Mouse (Mus musculus) layer of hippocampus, adult 6 months (tissue): Measurements from ENCODE around the gene Gm10065. TPM values are rescaled to one million over a fixed set of nuclear protein-coding genes. Genes with fewer than 3 reads are reported as not detected.

Experiments
- long read RNA-seq, 2 experiments: library from polyadenylated mRNA; unstranded; transcript quantifications; one replicate each; pipeline ENCODE4 v2.0.0; 2019 to 2020
- microRNA-seq: library from miRNA; unstranded; fragments of <30 nt; microRNA quantifications from one replicate; pipeline ENCODE4 v1.2.0, GENCODE M21; 2020
- polyA plus RNA-seq: library from polyadenylated mRNA; unstranded; fragments of <200 nt; fragmentation: Nextera tagmentation; gene quantifications from 2 replicates; pipeline ENCODE4 v1.2.3, GENCODE M21; 2021

The Gm10065 gene
- 1.8 TPM in 1 of 2 replicates, not detected in the other for polyA plus RNA-seq
- long read RNA-seq, experiment 1, result 0 reads
- long read RNA-seq, experiment 2, result 0 reads

DNA sequence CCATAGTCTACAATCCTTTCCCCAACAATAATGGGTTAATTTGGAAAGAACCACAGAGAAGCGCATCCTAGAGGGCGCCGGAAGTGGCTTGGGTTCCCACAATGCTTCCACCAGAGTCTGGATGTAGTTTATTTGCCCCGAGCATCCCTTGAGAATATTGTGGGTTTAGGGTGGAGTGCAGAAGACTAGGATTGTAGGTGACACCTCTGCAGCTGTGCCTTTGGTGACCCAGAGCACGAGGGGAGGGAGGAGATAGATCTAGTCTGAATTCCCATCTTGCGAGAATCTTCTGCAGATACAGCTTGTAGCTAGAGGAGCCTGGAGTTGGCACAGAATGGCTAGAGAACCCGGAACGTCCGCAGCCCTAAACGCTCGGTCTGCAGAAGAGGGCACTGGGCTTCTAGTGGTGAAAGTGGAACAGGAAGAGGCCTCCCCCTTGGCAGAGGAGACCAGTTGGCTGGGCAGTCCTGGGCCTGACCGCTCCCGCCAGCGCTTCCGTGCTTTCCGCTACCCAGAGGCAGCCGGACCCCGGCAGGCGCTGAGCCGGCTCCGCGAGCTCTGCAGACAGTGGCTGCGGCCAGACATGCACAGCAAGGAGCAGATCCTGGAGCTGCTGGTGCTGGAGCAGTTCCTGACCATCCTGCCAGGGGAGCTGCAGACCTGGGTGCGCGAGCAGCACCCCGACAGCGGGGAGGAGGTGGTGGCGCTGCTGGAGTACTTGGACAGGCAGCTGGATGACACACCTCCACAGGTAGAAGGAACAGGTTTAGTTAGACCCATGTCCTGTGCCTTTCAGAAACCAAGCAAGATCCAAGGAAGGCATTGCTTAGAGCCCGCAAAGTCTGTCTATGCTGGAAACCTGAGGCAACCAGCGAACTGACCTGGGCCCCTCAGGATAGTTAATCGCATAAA lies at the start of gene Gm10065, which contains the start of gene Zkscan4:
Gene Gm10065 (minus strand): TSS at position 683 of the 912 bp plus-strand sequence.
Gene Zkscan4 (plus strand): TSS at position 149 of the 912 bp plus-strand sequence.

GRCm38 (mm10) chr13:21501182-21501581 lies 21.9 kb upstream of the Gm10065 start, which contains the start of gene Gm11273:
Gene Gm11273 (minus strand): TSS chr13:21501418.

DNA sequence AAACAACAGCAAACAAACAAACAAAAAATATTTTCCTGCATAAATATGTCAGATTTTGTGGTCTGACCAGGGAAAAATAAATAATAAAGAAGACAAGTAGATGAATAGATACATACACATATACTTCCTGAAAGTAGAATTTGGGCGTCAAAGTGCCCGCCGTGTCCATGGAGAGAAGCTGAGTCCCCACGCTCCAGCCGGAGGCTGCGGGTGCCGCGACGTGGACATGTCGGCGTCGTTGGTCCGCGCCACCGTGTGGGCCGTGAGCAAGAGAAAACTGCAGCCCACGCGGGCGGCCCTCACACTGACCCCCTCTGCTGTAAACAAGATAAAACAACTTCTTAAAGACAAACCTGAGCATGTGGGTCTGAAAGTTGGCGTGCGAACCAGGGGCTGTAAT lies 15.8 kb upstream of the Gm10065 start, which contains the start of gene AK157302:
Gene AK157302 (plus strand): TSS at position 144 of the 400 bp plus-strand sequence.

GRCm38 (mm10) chr13:21468061-21469019 lies 10.9 kb downstream of the Gm10065 start, which contains the start of gene Nkapl:
Gene Nkapl (minus strand): TSS chr13:21468509.

DNA sequence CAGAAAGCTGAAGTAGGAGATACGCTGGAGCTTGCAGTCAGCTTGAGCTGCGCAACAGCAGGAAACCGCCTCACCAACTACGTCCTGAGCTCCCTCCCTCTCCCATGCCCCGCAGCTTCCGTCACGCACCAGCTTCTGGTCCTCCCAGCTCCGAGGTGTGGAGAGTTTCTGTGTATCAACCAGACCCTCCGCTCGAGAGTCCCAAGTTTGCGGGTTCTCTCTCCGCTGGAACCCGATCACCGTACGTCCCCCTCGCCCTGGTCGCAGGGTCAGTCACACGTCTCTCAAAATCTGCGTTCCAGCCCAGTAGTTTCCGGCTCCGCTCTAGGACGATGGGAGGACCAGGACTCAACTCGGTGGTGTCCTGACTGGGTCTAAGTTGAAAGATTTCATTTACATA lies 25.8 kb downstream of the Gm10065 start, which contains the start of gene Zscan26:
Gene Zscan26 (minus strand): TSS at position 282 of the 400 bp plus-strand sequence.

GRCm38 (mm10) chr13:21440503-21441206 lies 38.6 kb downstream of the Gm10065 start, which contains the start of gene Pgbd1:
Gene Pgbd1 (minus strand): TSS chr13:21441058.

Small RNA genes lying within 50 kb of the gene (microRNA-seq; reads per million reads assigned to microRNA genes)
- gene Mir1896, result not detected

Other genes starting within 250 kb of the Gm10065 start
- not detected in 2 replicates for gene Gpx5, start 186.7 kb downstream of the Gm10065 start, polyA plus RNA-seq
- not detected in 2 replicates for gene Gpx6, start 167.3 kb downstream of the Gm10065 start, polyA plus RNA-seq
- gene Olfr1367, start 132.5 kb downstream of the Gm10065 start, polyA plus RNA-seq, result not detected in 2 replicates
- 5.1 and 5.6 TPM in 2 replicates for gene Zscan12, start 116.6 kb downstream of the Gm10065 start, polyA plus RNA-seq
- 11.7 and 13.0 TPM in 2 replicates for gene Zkscan3, start 76.7 kb downstream of the Gm10065 start, polyA plus RNA-seq
- 0.99 and 1.1 TPM in 2 replicates for gene Pgbd1, start 38.4 kb downstream of the Gm10065 start, polyA plus RNA-seq
- gene Zscan26, start 25.7 kb downstream of the Gm10065 start, polyA plus RNA-seq, result 39.6 and 60.7 TPM in 2 replicates
- 1.4 and 1.6 TPM in 2 replicates for gene Nkapl, start 10.9 kb downstream of the Gm10065 start, polyA plus RNA-seq
- gene Zkscan4, start 534 bp downstream of the Gm10065 start, polyA plus RNA-seq, result 3.1 and 3.3 TPM in 2 replicates
- 1.8 and 2.1 TPM in 2 replicates for gene AK157302, start 15.8 kb upstream of the Gm10065 start, polyA plus RNA-seq
- 13.0 and 13.4 TPM in 2 replicates for gene Gm11273, start 22.0 kb upstream of the Gm10065 start, polyA plus RNA-seq
- gene Zkscan8, start 51.7 kb upstream of the Gm10065 start, polyA plus RNA-seq, result 1.6 and 2.7 TPM in 2 replicates
- 0.10 TPM in 1 of 2 replicates, not detected in the other for gene Olfr1366, start 63.4 kb upstream of the Gm10065 start, polyA plus RNA-seq
- 0.06 TPM in 1 of 2 replicates, not detected in the other for gene Olfr1535, start 80.5 kb upstream of the Gm10065 start, polyA plus RNA-seq
- not detected in 2 replicates for gene Olfr1364, start 102.3 kb upstream of the Gm10065 start, polyA plus RNA-seq
- not detected in 2 replicates for gene Olfr1362, start 134.6 kb upstream of the Gm10065 start, polyA plus RNA-seq
- gene Olfr11, start 163.1 kb upstream of the Gm10065 start, polyA plus RNA-seq, result not detected in 2 replicates
- not detected in 2 replicates for gene Olfr1361, start 183.9 kb upstream of the Gm10065 start, polyA plus RNA-seq
- gene Olfr1360, start 198.0 kb upstream of the Gm10065 start, polyA plus RNA-seq, result not detected in 2 replicates
- not detected in 2 replicates for gene Olfr1359, start 218.7 kb upstream of the Gm10065 start, polyA plus RNA-seq
- 0.80 and 1.4 TPM in 2 replicates for gene Hist1h2bl, start 236.7 kb upstream of the Gm10065 start, polyA plus RNA-seq
- 1.4 TPM in 1 of 2 replicates, not detected in the other for gene Hist1h2ai, start 237.0 kb upstream of the Gm10065 start, polyA plus RNA-seq
- gene Hist1h3h, start 238.2 kb upstream of the Gm10065 start, polyA plus RNA-seq, result not detected in 2 replicates
- gene Hist1h2bm, start 242.6 kb upstream of the Gm10065 start, polyA plus RNA-seq, result 0.44 TPM in 1 of 2 replicates, not detected in the other